In genomic region chr11:118285791-118286190, GRCm38 (mm10) we compare ENCODE assay signal across 26 mouse cellular contexts. TPM values are rescaled to one million over a fixed set of nuclear protein-coding genes. Genes with fewer than 3 reads are reported as not detected.
A peak's percentile ranks its signal among the peaks of the same experiment; 100 is the strongest.
DNase-seq lines count a peak whose midpoint lies in the region; ATAC-seq and TF ChIP-seq lines count a peak whose summit lies in the region.
"Had no signal": no experiment of that assay in that cellular context is flagged by ENCODE, and none has a peak within 500 bp of the region (broad histone marks: within the 10 kb centered on the region; RNA-seq: fewer than 3 reads in every experiment).

No protein-coding gene starts in this region.

- H3K9ac ChIP-seq in kidney, postnatal 0 days (ENCODE audit: low read depth, low read length) = 0 out of 2 replicates have a peak overlapping the region, but pooled peaks have one; percentile 40
- H3K9ac ChIP-seq in kidney, embryonic 15.5 days = no peak overlapping the region
- H3K9ac ChIP-seq in lung, embryonic 14.5 days = no peak overlapping the region
- no peak overlapping the region for H3K9ac ChIP-seq in hindbrain, embryonic 14.5 days
- H3K9ac ChIP-seq: embryonic facial prominence, embryonic 12.5 days; limb, embryonic 12.5 days had no signal

- no peak for DNase-seq in kidney, postnatal 0 days (ENCODE audit: low spot score)
- no peak for DNase-seq in lung, embryonic 14.5 days
- DNase-seq in lung, postnatal 10 days = peak; percentile 71
- DNase-seq in ovary, postnatal 36 days (ENCODE audit: low spot score) = no peak
- DNase-seq in hindbrain, embryonic 14.5 days (ENCODE audit: low spot score) = no peak
- no peak for DNase-seq in B cell, adult 2 months
- DNase-seq: adrenal gland, adult 8-10 months; cerebellum, adult 2 months; cerebellum, postnatal 25 days; gastrocnemius, postnatal 10 days; heart, postnatal 4 days; kidney, adult 9 months; thymus, postnatal 25 days had no signal

- H3K9me3 ChIP-seq in kidney, postnatal 0 days (replicated peaks; ENCODE audit: low read length) = no peaks in the 10 kb centered on the region
- H3K9me3 ChIP-seq in kidney, embryonic 15.5 days (replicated peaks) = no peaks in the 10 kb centered on the region
- no peaks in the 10 kb centered on the region for H3K9me3 ChIP-seq in lung, embryonic 14.5 days (ENCODE audit: low read depth, low read length)
- no peaks in the 10 kb centered on the region for H3K9me3 ChIP-seq in hindbrain, embryonic 14.5 days (ENCODE audit: control insufficient read depth, low read length)
- H3K9me3 ChIP-seq: embryonic facial prominence, embryonic 12.5 days; forebrain, embryonic 10.5 days; hindbrain, embryonic 13.5 days; limb, embryonic 12.5 days had no signal

- 94% methylated on average over 13 of the region's 13 CpGs for WGBS in kidney, postnatal 0 days
- 94% methylated on average over 13 of the region's 13 CpGs for WGBS in kidney, embryonic 15.5 days
- WGBS in lung, embryonic 14.5 days = 91% methylated on average over 13 of the region's 13 CpGs
- 95% methylated on average over 13 of the region's 13 CpGs for WGBS in hindbrain, embryonic 14.5 days

- no peak for TF ChIP-seq CTCF in kidney, postnatal 0 days (IDR thresholded peaks at IDR 0.05; ENCODE audit: low read depth)
- no peak for TF ChIP-seq CTCF in lung, embryonic 14.5 days (IDR thresholded peaks at IDR 0.05; ENCODE audit: low read depth)

- ATAC-seq in kidney, postnatal 0 days (replicated peaks; ENCODE audit: low FRiP score, low read depth) = no peak
- ATAC-seq in kidney, embryonic 15.5 days (replicated peaks; ENCODE audit: low FRiP score) = no peak
- ATAC-seq in lung, embryonic 14.5 days (ENCODE audit: insufficient read depth) = no peak
- no peak for ATAC-seq in hindbrain, embryonic 14.5 days (ENCODE audit: low FRiP score)
- ATAC-seq: forebrain, embryonic 16.5 days; intestine, postnatal 0 days; midbrain, embryonic 16.5 days had no signal

- H3K27ac ChIP-seq in kidney, postnatal 0 days = no peak overlapping the region
- H3K27ac ChIP-seq in kidney, embryonic 15.5 days = no peak overlapping the region
- H3K27ac ChIP-seq in lung, embryonic 14.5 days (ENCODE audit: low read depth) = 0 out of 2 replicates have a peak overlapping the region, but pooled peaks have one; percentile 36
- no peak overlapping the region for H3K27ac ChIP-seq in hindbrain, embryonic 14.5 days
- H3K27ac ChIP-seq: embryonic facial prominence, embryonic 12.5 days; forebrain, embryonic 10.5 days; hindbrain, embryonic 13.5 days; limb, embryonic 12.5 days had no signal

- peaks cover 8% of the 10 kb centered on the region for H3K4me1 ChIP-seq in kidney, postnatal 0 days (replicated peaks; ENCODE audit: insufficient read depth, low read length)
- H3K4me1 ChIP-seq in kidney, embryonic 15.5 days = peaks cover 21% of the 10 kb centered on the region
- H3K4me1 ChIP-seq in lung, embryonic 14.5 days (ENCODE audit: insufficient read depth) = peaks cover 5% of the 10 kb centered on the region; the same call in 1 of the 2 replicates
- H3K4me1 ChIP-seq in hindbrain, embryonic 14.5 days (replicated peaks; ENCODE audit: control insufficient read depth, insufficient read depth, low read length) = peaks cover 12% of the 10 kb centered on the region

- H3K4me3 ChIP-seq in kidney, postnatal 0 days (replicated peaks; ENCODE audit: low read depth, low read length) = no peak overlapping the region
- H3K4me3 ChIP-seq in kidney, embryonic 15.5 days (replicated peaks) = no peak overlapping the region
- no peak overlapping the region for H3K4me3 ChIP-seq in lung, embryonic 14.5 days (ENCODE audit: low read depth, low read length)
- no peak overlapping the region for H3K4me3 ChIP-seq in hindbrain, embryonic 14.5 days (replicated peaks; ENCODE audit: low read length)
- H3K4me3 ChIP-seq: embryonic facial prominence, embryonic 12.5 days; forebrain, embryonic 10.5 days; hindbrain, embryonic 13.5 days; limb, embryonic 12.5 days had no signal

- H3K36me3 ChIP-seq in kidney, postnatal 0 days (ENCODE audit: insufficient read depth, low read length) = peaks cover 42% of the 10 kb centered on the region
- H3K36me3 ChIP-seq in kidney, embryonic 15.5 days = peaks cover 69% of the 10 kb centered on the region
- H3K36me3 ChIP-seq in lung, embryonic 14.5 days (ENCODE audit: insufficient read depth) = peaks cover 71% of the 10 kb centered on the region
- H3K36me3 ChIP-seq in hindbrain, embryonic 14.5 days (replicated peaks; ENCODE audit: control insufficient read depth, insufficient read depth) = peaks cover 70% of the 10 kb centered on the region

- no peak overlapping the region for H3K4me2 ChIP-seq in kidney, postnatal 0 days (ENCODE audit: low read length)
- no peak overlapping the region for H3K4me2 ChIP-seq in kidney, embryonic 15.5 days
- no peak overlapping the region for H3K4me2 ChIP-seq in lung, embryonic 14.5 days
- H3K4me2 ChIP-seq in hindbrain, embryonic 14.5 days (replicated peaks) = no peak overlapping the region
- H3K4me2 ChIP-seq: embryonic facial prominence, embryonic 12.5 days; hindbrain, embryonic 13.5 days; limb, embryonic 12.5 days; liver, embryonic 11.5 days; midbrain, embryonic 11.5 days had no signal

- H3K27me3 ChIP-seq in kidney, postnatal 0 days (ENCODE audit: insufficient read depth, low read length) = no peaks in the 10 kb centered on the region
- no peaks in the 10 kb centered on the region for H3K27me3 ChIP-seq in kidney, embryonic 15.5 days
- H3K27me3 ChIP-seq in lung, embryonic 14.5 days (ENCODE audit: insufficient read depth, low read length) = no peaks in the 10 kb centered on the region
- no peaks in the 10 kb centered on the region for H3K27me3 ChIP-seq in hindbrain, embryonic 14.5 days (ENCODE audit: control insufficient read depth, insufficient read depth, low read length)
- H3K27me3 ChIP-seq: CH12.LX; embryonic facial prominence, embryonic 12.5 days; hindbrain, embryonic 13.5 days; limb, embryonic 12.5 days had no signal

RNA-seq across cellular contexts. Expression of gene Usp36, which starts 4.3 kb away (rescaled TPM):
- polyA plus RNA-seq in kidney, postnatal 0 days (2015; fragmentation: Nextera tagmentation; extraction: Ambion mirVana) = 10.9 and 11.9 TPM in 2 replicates
- polyA plus RNA-seq in kidney, embryonic 15.5 days (2015; fragmentation: Nextera tagmentation; extraction: Ambion mirVana) = 21.8 and 24.2 TPM in 2 replicates
- 18.7 and 19.9 TPM in 2 replicates for polyA plus RNA-seq in lung, embryonic 14.5 days (2014; fragmentation: Nextera tagmentation; extraction: Ambion mirVana)
- 11.9 and 13.6 TPM in 2 replicates for polyA plus RNA-seq in hindbrain, embryonic 14.5 days (2014; fragmentation: Nextera tagmentation; extraction: Ambion mirVana)

RNA-seq across cellular contexts. Expression of gene Cyth1, which starts 37.4 kb away (rescaled TPM):
- polyA plus RNA-seq in kidney, postnatal 0 days (2015; fragmentation: Nextera tagmentation; extraction: Ambion mirVana) = 16.7 and 17.3 TPM in 2 replicates
- polyA plus RNA-seq in kidney, embryonic 15.5 days (2015; fragmentation: Nextera tagmentation; extraction: Ambion mirVana) = 16.4 and 16.5 TPM in 2 replicates
- polyA plus RNA-seq in lung, embryonic 14.5 days (2014; fragmentation: Nextera tagmentation; extraction: Ambion mirVana) = 10.5 and 11.5 TPM in 2 replicates
- 18.1 and 18.7 TPM in 2 replicates for polyA plus RNA-seq in hindbrain, embryonic 14.5 days (2014; fragmentation: Nextera tagmentation; extraction: Ambion mirVana)

RNA-seq across cellular contexts. Expression of gene Cep295nl, which starts 56.5 kb away (rescaled TPM):
- polyA plus RNA-seq in kidney, postnatal 0 days (2015; fragmentation: Nextera tagmentation; extraction: Ambion mirVana) = 0.46 and 0.54 TPM in 2 replicates
- polyA plus RNA-seq in kidney, embryonic 15.5 days (2015; fragmentation: Nextera tagmentation; extraction: Ambion mirVana) = 0.44 and 0.80 TPM in 2 replicates
- 0.57 and 0.62 TPM in 2 replicates for polyA plus RNA-seq in lung, embryonic 14.5 days (2014; fragmentation: Nextera tagmentation; extraction: Ambion mirVana)
- 0.17 TPM in 1 of 2 replicates, not detected in the other for polyA plus RNA-seq in hindbrain, embryonic 14.5 days (2014; fragmentation: Nextera tagmentation; extraction: Ambion mirVana)
- polyA plus RNA-seq: liver, embryonic 11.5 days; liver, embryonic 16.5 days; stomach, embryonic 14.5 days had no signal
